Mouse (Mus musculus) C2C12 (cell line): ENCODE data around the gene Pla2g2f.

Experiments
- CEBPB ChIP-seq: IDR thresholded peaks from one replicate; pipeline ENCODE4 v1.6.1; 2011; ENCODE audit warnings: low read depth, mild to moderate bottlenecking, control low read depth, moderate library complexity
- CTCF ChIP-seq: IDR thresholded peaks from one replicate; pipeline ENCODE4 v1.5.1; 2011; ENCODE audit not compliant: control insufficient read depth, insufficient read depth, insufficient read length
- FOSL1 ChIP-seq: IDR thresholded peaks from one replicate; pipeline ENCODE4 v1.8.0; 2011; ENCODE audit warnings: mild to moderate bottlenecking, low read length; ENCODE audit not compliant: poor library complexity, insufficient read depth, severe bottlenecking
- MAX ChIP-seq: IDR thresholded peaks from one replicate; pipeline ENCODE4 v1.6.1; 2011; ENCODE audit warnings: mild to moderate bottlenecking, control low read depth
- MYOD1 ChIP-seq: IDR thresholded peaks from one replicate; pipeline ENCODE4 v1.6.1; 2011; ENCODE audit warnings: low read depth; ENCODE audit not compliant: control insufficient read depth, insufficient read length
- MYOG ChIP-seq: IDR thresholded peaks from one replicate; pipeline ENCODE4 v1.6.1; 2011; ENCODE audit not compliant: control insufficient read depth, insufficient read length; ENCODE audit errors: extremely low read depth
- USF1 ChIP-seq: IDR thresholded peaks from one replicate; pipeline ENCODE4 v1.6.1; 2011; ENCODE audit warnings: low read depth, mild to moderate bottlenecking, control low read depth, moderate library complexity

GRCm38 (mm10) chr4:138772386-138772785, 15.0 kb upstream of the Pla2g2f start:
- TF ChIP-seq CTCF (no peak), USF1 (no peak), MYOG (no peak), MAX (no peak), MYOD1 (no peak), CEBPB (no peak), FOSL1 (no peak)
